Mouse (Mus musculus): ENCODE measurements around the gene Upp2.

Gene Upp2

GRCm38 (mm10) chr2:58567066-58567810 is at the start of gene Upp2, which contains the start of gene Acvr1:
Gene Upp2 (plus strand): TSS chr2:58567298.
Gene Acvr1 (minus strand): TSS chr2:58567157.
- peak; percentile 94 to 96 for DNase-seq (ENCODE audit: low spot score in 2 of 2)

DNA sequence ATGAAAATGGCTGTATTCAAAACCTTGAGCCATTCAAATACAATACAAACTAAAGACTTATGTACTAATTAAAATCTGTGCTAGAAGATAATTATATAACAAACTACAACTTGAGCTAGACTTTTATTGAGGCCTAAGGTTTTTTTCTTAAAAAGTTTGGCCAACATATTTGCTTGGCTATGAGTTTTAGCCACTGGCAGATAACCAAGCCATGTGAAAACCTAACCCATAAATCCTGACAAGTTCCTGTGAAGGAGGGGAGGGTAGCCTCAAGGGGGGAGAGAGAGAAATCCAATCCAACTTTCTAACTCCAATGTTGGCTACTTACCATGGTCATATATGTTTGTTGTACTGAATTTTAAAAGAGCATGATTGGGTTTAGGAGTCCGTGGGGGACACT is 48.6 kb upstream of the Upp2 start:
- DNase-seq (ENCODE audit: low spot score in 2 of 2), result no peak

DNA sequence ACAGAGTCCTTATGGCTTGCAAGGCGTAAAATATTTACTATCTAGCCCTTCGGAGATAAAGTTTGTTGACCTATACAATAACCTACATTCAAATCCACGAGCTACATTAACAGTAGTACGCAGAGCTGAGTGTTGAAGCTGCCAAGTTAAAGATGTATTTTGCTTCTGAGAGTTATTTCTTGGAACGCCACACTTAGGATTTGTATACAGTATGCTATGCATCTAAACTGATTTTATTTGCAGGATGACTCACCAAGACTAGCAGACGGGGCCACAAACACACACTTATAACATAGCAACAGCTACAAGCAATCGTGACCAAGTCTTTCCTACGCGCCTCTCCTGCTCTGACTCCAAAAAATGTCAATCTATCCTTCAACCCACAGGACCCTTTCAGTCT is 46.4 kb upstream of the Upp2 start:
- no peak for DNase-seq (ENCODE audit: low spot score in 2 of 2)

- DNase-seq (ENCODE audit: low spot score in 2 of 2), result peak in 1 of 2 experiments; percentile 58
These were observed 45.5 kb upstream of the Upp2 start for GRCm38 (mm10) chr2:58521621-58522020.

DNA sequence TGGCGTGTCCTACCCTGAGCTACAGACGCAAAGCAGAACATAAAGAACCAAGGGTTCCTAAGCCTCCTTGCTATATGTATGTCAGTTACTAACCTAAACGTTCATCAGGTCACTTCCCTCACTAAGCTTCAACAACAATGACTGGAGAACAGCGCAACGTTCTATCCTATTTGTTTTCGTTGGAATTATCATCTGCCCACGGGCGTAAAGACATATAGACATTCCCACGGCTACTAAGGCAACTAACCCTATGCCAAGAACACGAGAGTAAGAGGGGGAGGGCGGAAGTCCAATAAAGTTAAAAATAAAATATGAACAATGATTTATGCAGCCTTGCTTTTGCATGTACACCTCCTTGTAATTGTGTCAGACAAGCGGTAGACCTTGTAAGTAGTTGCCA is 44.0 kb upstream of the Upp2 start:
- DNase-seq (ENCODE audit: low spot score in 2 of 2), result no peak

GRCm38 (mm10) chr2:58523894-58524293 is 43.2 kb upstream of the Upp2 start:
- DNase-seq (ENCODE audit: low spot score in 2 of 2), result no peak

DNA sequence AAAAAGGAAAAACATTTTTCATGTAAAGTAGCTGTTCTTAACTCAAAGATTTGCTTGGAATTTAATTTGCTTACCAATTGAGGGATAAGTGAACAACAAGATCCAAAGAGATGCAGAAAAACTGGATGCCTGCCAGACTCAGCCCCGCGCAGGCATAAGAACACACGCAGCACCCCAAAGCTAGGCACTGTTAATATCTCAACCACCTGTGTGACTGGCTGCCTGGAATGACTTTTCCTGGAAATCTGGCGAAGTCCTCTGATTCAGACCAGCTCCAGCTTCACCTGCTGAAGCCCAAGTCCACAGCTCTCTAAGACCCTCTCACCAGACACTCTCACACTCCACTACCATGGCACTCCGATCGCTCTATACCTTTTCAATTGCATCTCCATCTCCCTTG is 42.7 kb upstream of the Upp2 start:
- DNase-seq (ENCODE audit: low spot score in 2 of 2), result peak; percentile 72 to 73

DNA sequence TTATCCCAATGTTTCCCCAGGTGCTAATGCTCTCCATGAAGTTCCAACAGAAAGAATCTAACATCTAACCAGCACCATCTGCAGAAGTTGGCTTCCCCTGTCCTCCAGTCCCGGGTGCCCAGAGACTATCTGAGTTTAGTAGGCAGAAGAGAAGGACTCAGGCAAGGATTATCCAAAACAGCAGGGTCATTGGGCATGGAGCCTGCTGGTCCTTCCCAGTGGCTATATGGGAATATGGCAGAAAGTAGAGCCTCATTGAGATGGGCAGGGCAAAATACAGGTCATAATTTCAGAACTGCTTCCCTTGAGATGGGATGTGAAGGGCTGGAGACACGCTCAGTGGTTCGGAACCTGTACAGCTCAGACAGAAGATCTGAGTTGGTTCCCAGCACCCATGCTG is 39.3 kb upstream of the Upp2 start:
- DNase-seq (ENCODE audit: low spot score in 2 of 2), result no peak

GRCm38 (mm10) chr2:58529384-58529783 is 37.7 kb upstream of the Upp2 start:
- DNase-seq (ENCODE audit: low spot score in 2 of 2), result no peak

- no peak for DNase-seq (ENCODE audit: low spot score in 2 of 2)
These were observed 37.1 kb upstream of the Upp2 start for GRCm38 (mm10) chr2:58529860-58530440.

GRCm38 (mm10) chr2:58530521-58530920 is 36.6 kb upstream of the Upp2 start:
- DNase-seq (ENCODE audit: low spot score in 2 of 2), result no peak

DNA sequence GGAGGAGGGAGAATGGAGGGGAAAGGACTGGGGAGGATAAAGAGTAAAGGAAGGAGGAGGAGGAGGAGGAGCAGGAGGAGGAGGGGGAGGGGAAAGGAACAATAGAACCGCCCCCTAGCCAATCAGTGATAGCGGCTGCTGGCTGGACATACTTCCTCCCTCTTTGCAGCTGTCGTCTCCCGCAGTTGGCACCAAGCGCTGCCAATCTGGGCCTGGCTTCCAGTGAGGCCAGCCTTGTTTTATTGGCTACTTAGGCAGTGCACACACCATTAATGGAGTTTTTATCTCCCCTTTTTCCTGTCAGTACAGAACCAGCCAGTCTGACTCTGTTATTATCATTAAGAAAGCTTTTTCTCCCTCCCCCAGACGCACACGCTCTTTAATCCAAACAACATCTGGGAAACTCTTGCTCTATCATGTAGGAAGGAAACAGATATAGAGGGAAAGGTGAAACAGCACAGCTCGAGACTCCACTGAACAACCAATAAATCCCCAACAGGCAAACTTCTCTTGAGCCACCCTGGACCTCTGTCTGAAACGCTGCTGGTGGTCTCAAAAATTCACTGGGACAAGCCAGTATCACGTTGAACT is 34.7 kb upstream of the Upp2 start:
- DNase-seq (ENCODE audit: low spot score in 2 of 2), result peak; percentile 88 to 90

GRCm38 (mm10) chr2:58533521-58534001 is 33.5 kb upstream of the Upp2 start:
- DNase-seq (ENCODE audit: low spot score in 2 of 2), result no peak

DNA sequence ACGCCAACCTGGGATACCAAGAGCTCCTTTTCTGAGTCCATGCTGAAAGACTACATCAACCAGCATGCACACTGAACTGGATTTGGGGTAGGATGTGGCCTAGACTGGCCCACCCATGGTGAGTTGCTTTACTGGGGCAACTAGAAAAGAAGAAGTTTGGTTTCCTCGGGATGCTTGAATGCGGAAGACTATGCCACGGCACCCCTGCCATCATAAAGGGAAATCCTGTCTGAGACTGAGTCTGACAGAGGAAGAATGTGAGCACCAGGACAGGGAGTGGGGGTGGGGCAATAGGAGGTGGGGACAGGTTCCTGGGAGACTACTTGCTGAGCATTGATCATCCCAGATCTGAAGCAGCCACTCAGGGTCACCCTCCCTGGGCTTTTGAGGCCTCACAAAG is 32.7 kb upstream of the Upp2 start:
- no peak for DNase-seq (ENCODE audit: low spot score in 2 of 2)

GRCm38 (mm10) chr2:58535233-58535632 is 31.9 kb upstream of the Upp2 start:
- no peak for DNase-seq (ENCODE audit: low spot score in 2 of 2)

GRCm38 (mm10) chr2:58536796-58537195 is 30.3 kb upstream of the Upp2 start:
- no peak for DNase-seq (ENCODE audit: low spot score in 2 of 2)

DNA sequence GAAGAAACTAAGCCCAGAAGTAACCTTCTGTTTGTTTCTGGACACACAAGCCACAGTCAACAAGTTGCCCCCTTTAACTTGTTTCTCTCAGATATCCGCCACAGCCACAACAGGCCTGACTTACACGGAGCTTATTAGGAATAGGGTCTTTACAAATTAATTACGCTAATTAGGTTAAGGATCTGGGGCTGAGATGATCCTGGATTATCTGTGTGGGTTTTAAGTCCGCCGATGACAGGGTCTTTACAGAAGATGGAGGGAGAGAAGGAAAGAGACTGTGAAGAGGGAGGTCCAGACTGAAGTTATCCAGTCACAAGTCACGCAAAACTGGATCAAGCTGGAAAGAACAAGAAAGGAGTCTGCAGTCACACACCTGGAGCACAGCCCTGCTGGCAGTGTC is 28.9 kb upstream of the Upp2 start:
- no peak for DNase-seq (ENCODE audit: low spot score in 2 of 2)

DNA sequence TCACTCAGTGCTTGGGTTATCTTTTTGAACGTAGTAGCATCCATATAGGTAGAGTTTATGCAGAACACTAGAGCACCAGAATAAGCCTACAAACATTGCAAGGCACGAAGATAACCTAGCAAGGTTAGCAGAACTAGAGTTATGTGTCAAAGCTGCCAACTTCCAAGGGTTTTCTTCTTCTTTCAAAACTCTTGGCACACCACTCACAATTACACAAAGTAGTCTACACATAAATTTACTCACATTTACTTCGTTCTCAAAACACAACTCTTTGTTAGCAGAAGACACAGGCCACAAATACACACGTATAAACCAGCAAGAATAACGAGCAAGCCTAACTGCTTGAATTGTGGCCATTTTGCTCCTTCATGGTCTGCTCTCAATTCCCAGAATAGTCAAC is 23.8 kb upstream of the Upp2 start:
- DNase-seq (ENCODE audit: low spot score in 2 of 2), result no peak

DNA sequence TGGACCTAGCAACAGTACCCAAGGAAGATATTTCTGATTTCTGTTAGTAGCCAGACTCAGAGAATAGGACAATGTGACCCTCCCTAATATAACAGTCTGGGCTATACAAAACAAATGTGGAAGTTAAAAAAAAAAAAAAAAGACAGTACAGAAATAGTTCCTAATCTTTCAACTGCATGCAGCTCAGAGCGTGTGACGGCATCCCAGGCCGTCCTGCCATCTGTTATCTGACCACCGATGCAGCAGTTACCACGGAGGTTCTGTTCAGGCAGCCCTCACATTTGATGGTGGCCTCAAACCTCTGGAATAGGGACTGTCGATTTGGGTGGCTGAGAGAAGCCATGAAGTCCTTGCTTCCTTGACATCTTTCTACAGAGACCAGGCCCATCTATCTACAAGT is 22.7 kb upstream of the Upp2 start:
- DNase-seq (ENCODE audit: low spot score in 2 of 2), result no peak

- DNase-seq (ENCODE audit: low spot score in 2 of 2), result no peak
These were observed 20.8 kb upstream of the Upp2 start for GRCm38 (mm10) chr2:58546264-58546663.

DNA sequence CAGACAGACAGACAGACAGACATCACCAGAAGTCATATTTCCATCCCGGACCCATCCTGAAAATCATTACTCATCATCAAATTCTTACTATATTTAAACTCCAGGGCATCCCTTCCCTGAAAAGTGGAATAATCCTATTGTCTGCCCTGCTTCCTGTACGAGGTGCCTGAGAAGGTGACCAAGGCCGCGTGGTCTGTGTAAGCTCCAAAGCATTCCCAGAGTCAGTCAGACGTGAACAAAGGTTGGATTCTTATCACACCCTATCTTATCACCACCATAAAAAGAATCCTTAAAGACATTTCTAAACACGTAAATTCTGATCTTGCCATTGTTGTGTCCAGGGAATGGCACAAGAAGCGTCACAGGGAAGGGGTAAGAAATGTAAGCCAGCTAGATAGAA is 18.2 kb upstream of the Upp2 start:
- no peak for DNase-seq (ENCODE audit: low spot score in 2 of 2)

GRCm38 (mm10) chr2:58549960-58550359 is 17.1 kb upstream of the Upp2 start:
- DNase-seq (ENCODE audit: low spot score in 2 of 2), result no peak

GRCm38 (mm10) chr2:58550488-58550887 is 16.6 kb upstream of the Upp2 start:
- no peak for DNase-seq (ENCODE audit: low spot score in 2 of 2)
